Mouse (Mus musculus): ENCODE measurements at regions not wholly inside any gene's neighbourhood (a gene's known extent, or its start where the extent isn't known, plus 50 kb on each side); places are given as distances from the start of the nearest gene placed in this dataset.

DNA sequence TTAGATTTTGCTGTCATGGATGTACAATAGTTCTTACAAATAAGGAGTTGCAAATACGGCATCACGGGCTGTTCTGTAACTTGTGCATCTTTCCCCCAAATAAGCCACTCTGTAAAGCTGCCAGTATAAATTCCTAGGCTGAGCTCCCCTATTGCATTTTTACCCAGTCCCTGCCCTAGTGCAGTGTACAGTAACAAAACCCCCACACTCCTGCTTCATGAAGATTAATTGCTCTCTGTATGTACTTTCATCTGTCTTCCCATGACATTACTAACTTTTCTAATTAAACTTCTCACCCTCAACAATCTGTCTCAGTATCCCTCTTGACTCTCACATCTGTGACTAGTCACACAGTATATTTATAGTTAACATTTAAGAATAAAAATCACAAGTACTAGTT, 73.4 kb downstream of the Tm4sf1 start:
- in situ Hi-C loops (cut with MboI; ENCODE audit: unreplicated experiment in 2 of 2): no loop called here

DNA sequence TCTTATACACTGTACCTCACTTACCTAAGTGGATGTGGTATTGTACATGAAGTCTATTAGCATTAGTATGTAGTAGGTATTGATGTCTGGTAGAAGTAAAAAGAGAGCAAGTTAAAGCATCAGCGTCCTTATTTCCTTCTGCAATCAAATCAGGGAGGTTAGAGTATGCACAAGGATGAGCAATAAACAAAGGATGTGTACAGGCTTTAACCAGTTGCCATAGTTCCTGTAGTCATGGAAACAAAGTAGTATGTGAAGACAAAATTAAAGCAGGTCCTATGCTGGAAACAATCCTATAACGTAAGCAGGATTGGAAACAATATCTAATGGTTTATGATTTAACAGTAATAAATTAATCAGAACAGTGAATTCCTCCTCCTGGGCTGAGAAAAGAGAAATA, 78.0 kb downstream of the Tm4sf1 start:
- in situ Hi-C loops (cut with MboI; ENCODE audit: unreplicated experiment in 2 of 2): no loop called here

DNA sequence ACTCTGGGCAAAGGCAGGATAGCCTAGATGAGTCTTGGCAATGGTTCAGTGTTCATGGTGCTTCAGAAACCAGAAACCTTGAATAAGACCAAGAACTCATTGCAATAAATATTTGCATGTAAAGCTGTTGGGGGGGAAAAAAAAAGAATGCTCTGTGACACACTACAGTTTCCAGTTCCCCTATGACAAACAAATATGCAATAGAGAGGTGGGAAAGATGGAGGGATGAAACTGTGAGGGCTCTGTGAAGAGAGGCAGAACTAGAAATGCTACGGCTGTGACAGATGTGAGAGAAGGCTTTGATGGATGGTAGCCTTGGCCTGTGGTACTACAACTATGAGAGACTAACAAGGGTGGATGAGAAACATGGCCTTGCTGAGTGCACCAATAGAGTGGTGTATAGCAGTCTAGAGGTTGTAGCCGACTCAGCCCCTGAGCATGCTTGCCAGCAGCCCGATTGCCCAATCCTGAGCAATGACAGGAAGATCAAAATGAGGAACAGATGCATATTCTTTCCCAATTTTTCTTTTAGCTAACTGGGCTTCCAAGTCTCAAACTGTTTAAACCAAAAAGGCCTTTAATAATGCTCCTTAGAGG, 79.4 kb downstream of the Tm4sf1 start:
- in situ Hi-C loops (cut with MboI; ENCODE audit: unreplicated experiment in 2 of 2): no loop called here

DNA sequence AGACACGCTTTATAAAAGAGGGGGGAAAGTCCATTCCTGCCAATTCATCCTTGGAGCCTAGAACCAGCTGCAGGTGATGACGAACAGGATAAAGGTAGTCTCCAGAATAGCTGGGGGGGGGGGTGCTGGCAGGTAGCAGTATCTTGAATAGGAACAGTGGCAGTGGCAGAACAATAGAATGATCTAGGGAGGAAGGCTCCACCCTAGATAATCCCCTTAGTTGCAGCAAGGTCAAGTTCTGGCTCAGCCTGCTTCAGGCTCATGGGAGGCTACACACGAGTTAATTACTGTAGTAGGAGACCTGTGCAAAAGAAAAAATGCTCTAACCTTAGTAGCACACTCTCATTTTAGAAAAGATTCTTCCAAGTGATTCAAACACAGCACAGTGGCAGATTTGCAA, 83.4 kb downstream of the Tm4sf1 start:
- in situ Hi-C loops (cut with MboI; ENCODE audit: unreplicated experiment in 2 of 2): no loop called here

DNA sequence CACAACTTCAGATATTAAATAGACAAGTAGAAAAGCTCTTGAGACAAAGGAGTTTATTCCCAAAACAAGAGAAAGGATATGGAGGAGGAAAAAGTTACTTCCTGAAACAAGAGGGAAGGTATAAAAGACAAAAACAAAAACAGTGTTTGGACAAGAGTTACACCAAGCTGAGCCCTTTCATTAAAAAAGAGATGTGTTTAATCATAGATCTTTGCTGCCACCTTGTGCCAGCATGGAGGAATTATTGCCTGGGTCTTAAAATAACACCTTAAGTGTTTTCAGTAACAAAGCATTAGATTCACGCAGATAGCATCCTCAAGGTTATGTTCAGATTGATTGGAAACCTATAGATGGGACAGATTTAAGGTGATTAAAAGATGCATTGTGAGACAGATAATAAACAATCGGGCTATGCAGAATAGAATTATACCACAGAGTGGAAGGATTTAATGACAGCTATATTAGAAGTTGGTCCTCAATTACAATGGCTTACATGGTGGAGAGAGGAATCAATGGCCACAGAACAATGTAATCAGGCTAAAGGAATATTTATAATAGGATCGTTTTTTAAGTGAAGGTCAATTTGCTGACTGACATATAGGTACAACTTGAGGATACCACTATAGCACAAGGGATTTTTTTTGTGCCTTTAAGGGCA, 97.6 kb downstream of the Tm4sf1 start:
- in situ Hi-C loops (cut with MboI; ENCODE audit: unreplicated experiment in 2 of 2): loop anchor here (5.0 to 10.0 kb wide), 2 partner anchors 1199 to 1202 kb away; no protein-coding TSS in a partner anchor

DNA sequence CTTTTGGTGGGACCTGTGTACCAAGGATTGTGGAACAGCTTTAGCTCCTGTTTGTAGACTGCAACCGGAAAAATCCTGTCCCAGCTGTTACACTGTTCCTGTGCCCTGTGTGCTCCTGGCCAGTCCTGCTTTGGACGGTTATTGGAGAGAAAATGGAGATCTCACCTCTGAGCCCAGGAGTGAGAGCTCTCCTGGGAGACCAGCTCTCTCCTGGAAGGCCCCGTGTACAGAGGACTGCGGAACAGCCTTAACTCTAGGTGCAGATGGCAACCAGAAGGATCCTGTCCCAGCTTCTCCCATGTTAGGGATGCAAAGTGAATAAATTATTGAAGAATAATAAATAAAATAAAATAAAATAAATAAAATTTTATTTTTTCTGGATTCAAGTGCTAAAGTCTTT, 98.4 kb downstream of the Tm4sf1 start:
- in situ Hi-C loops (cut with MboI; ENCODE audit: unreplicated experiment in 2 of 2): loop anchor here (5.0 to 10.0 kb wide), 2 partner anchors 1199 to 1201 kb away; no protein-coding TSS in a partner anchor

DNA sequence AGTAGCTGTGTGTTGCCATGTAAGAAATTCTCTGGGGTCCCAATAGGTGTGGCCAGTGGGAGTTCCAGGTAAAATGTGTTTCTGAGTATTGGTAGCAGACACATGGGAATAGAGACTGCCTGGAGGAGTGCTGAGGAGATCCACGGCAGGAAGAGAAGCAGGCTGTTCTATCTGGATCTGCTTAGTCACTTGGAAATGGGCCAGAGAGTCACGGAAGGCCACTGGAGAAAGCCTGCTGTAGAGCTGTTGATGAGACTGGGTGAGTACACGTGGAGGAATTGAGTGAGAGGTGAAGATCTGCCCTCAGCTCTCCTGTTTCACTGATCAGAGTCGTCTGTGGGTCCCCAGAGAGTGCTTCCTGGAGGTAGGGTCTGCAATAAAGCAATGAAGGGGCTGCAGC, 120.2 kb downstream of the Tm4sf1 start:
- in situ Hi-C loops (cut with MboI; ENCODE audit: unreplicated experiment in 2 of 2): no loop called here

- in situ Hi-C loops (cut with MboI; ENCODE audit: unreplicated experiment in 2 of 2): no loop called here
Measured at GRCm38 (mm10) chr3:57153177-57153948, 148.4 kb downstream of the Tm4sf1 start.

GRCm38 (mm10) chr3:57149156-57149555, 152.6 kb downstream of the Tm4sf1 start:
- in situ Hi-C loops (cut with MboI; ENCODE audit: unreplicated experiment in 2 of 2): no loop called here

- in situ Hi-C loops (cut with MboI; ENCODE audit: unreplicated experiment in 2 of 2): no loop called here
Measured at GRCm38 (mm10) chr3:57136847-57137246, 164.9 kb downstream of the Tm4sf1 start.

- in situ Hi-C loops (cut with MboI; ENCODE audit: unreplicated experiment in 2 of 2): no loop called here
Measured at GRCm38 (mm10) chr3:57128606-57129005, 173.2 kb downstream of the Tm4sf1 start.

DNA sequence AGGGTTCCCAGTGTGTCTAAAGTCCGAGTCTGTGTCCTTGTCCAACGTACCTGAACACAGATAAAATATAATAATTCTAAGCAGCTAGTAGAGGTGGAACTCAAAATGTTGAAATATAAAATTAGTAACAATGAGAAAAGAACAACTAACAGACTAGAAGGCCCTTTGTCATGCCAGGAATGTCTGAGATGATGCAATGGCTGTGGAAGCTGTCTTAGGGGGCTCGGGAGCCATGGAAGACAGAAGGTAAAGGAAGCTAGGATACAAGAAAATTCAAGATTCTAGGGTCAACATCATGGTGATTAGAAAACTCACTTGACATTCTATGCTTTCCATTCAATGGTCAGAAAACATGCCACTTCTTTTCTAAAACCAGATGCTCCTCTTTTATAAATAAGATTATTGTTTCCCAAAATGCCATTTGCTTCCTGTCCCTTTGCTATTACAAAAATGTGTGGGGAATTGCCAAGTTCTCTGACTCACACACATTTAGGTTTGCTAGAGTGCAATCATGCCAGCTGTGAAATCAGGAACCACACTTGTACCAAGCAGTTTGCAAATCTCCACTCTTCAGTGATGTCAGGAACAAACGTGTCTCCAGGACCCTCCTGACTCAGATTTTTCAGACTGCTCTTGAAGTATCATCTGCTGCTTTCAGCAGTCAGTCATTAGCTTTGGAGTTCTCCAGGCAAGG, 175.8 kb downstream of the Tm4sf1 start:
- in situ Hi-C loops (cut with MboI; ENCODE audit: unreplicated experiment in 2 of 2): no loop called here

GRCm38 (mm10) chr3:57118016-57118415, 183.8 kb downstream of the Tm4sf1 start:
- in situ Hi-C loops (cut with MboI; ENCODE audit: unreplicated experiment in 2 of 2): no loop called here

GRCm38 (mm10) chr3:57102254-57102653, 199.5 kb downstream of the Tm4sf1 start:
- in situ Hi-C loops (cut with MboI; ENCODE audit: unreplicated experiment in 2 of 2): no loop called here

GRCm38 (mm10) chr3:57100515-57100914, 201.3 kb downstream of the Tm4sf1 start:
- in situ Hi-C loops (cut with MboI; ENCODE audit: unreplicated experiment in 2 of 2): no loop called here

DNA sequence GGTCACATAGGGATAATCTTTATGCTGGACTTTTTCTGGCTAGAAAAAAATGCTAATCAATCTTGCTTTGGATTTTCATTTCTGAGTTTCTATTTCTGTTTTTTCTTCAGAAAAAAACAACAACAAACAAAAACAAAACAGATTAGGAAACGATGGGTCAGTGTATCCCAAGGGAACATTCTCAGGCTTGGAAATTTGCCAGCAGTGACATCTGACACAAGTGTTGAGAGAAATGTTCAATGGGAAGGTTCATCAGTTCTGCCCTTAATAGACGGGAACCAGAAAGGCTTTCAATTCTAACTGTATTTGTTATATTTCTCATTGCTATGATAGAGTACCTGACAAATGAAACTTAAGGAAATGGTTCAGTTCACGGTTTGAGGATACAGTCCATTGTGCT, 206.9 kb downstream of the Tm4sf1 start:
- in situ Hi-C loops (cut with MboI; ENCODE audit: unreplicated experiment in 2 of 2): no loop called here

DNA sequence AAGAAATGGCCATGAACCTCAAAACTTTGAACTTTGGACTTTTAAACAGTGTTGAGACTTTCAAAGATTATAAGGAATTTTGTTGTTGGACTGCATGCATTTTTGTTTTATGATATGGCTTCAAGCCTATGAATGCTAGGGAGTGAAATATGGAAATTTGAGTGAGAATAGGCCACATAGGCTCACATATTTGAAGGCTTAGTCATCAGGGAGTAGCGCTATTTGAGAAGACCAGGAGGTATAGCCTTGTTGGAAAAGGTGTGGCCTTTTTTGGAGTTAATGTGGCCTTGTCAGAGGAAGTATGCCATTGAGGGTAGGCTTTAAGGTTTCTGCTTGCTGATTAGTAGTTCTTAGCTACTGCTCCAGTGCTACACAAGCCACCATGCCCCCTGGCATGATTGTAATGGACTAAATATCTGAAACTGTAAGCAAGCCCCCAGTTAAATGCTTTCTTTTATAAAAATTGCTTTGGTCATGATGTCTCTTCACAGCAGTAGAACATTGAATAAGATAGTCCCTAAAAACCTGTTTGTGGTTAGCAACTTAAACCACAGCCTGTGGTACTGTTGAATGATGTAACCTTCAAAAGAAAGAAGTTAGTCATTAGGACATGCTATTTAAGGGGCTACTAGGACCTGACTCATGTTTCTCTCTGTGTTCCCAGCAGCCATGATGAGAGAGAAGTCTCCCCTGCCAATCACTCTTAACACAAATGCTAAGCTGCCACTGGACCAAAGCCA, 208.4 kb downstream of the Tm4sf1 start:
- in situ Hi-C loops (cut with MboI; ENCODE audit: unreplicated experiment in 2 of 2): no loop called here

- in situ Hi-C loops (cut with MboI; ENCODE audit: unreplicated experiment in 2 of 2): no loop called here
Measured at GRCm38 (mm10) chr3:57074516-57074915, 227.3 kb downstream of the Tm4sf1 start.

GRCm38 (mm10) chr3:57073962-57074506, 227.8 kb downstream of the Tm4sf1 start:
- in situ Hi-C loops (cut with MboI; ENCODE audit: unreplicated experiment in 2 of 2): no loop called here

DNA sequence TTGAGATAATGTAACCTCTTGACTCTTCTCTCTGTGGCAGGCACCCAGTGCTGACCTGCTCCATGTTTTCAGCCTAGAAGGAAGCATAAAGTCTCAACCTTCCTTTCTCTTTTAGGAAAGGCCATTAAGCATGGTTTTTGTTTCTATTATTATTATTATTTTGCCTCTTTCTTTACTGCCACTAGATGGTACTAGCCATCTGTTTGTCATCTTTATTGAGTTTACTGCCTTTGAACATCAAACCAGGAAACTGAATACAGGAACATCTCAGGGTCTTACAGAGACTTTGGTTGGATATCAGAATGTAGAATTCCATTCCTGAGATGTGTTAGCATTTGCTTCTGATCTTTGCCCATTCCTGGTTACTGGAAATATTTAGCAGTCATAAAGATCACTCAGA, 268.8 kb downstream of the Tm4sf1 start:
- in situ Hi-C loops (cut with MboI; ENCODE audit: unreplicated experiment in 2 of 2): no loop called here

All from v-Abl transformed pro-B cells (cell line).